Mouse (Mus musculus) stomach, embryonic 16.5 days (tissue): ENCODE results near the gene Pde6d. TPM values are rescaled to one million over a fixed set of nuclear protein-coding genes. Genes with fewer than 3 reads are reported as not detected.

Source experiments
- ATAC-seq: fragments of 200-750 bp; cut with Nextera tagmentation; 2 replicates; pipeline ENCODE4 v1.8.0; 2017; ENCODE audit warnings: moderate number of reproducible peaks, moderate TSS enrichment; ENCODE audit not compliant: insufficient read depth, low FRiP score
- H3K27ac ChIP-seq: fragments of 300-500 bp; sonication (generic); 2 replicates; pipeline ENCODE4 v1.5.1; 2014; ENCODE audit warnings: low read length
- H3K27me3 ChIP-seq: fragments of 300-500 bp; sonication (generic); 2 replicates; pipeline ENCODE4 v1.6.1; 2014; ENCODE audit warnings: low read length, control low read depth, mixed read lengths; ENCODE audit not compliant: control insufficient read depth, insufficient read depth
- H3K36me3 ChIP-seq: fragments of 300-500 bp; sonication (generic); 2 replicates; pipeline ENCODE4 v1.6.1; 2014; ENCODE audit warnings: low read length; ENCODE audit not compliant: control insufficient read depth, insufficient read depth
- H3K4me1 ChIP-seq: fragments of 300-500 bp; sonication (generic); 2 replicates; pipeline ENCODE4 v1.6.1; 2014; ENCODE audit warnings: low read length, control low read depth, mixed read lengths; ENCODE audit not compliant: control insufficient read depth, insufficient read depth
- H3K4me2 ChIP-seq: fragments of 300-500 bp; sonication (generic); 2 replicates; pipeline ENCODE4 v1.6.1; 2014; ENCODE audit warnings: low read depth, low read length, mixed read lengths
- H3K4me3 ChIP-seq: fragments of 300-500 bp; sonication (generic); replicated peaks from 2 replicates; pipeline ENCODE4 v1.5.1; 2014; ENCODE audit warnings: mild to moderate bottlenecking, low read length
- H3K9ac ChIP-seq: fragments of 300-500 bp; sonication (generic); 2 replicates; pipeline ENCODE4 v1.6.1; 2014; ENCODE audit warnings: low read length
- H3K9me3 ChIP-seq: fragments of 300-500 bp; sonication (generic); replicated peaks from 2 replicates; pipeline ENCODE4 v1.6.1; 2016; ENCODE audit warnings: low read length, control low read depth; ENCODE audit not compliant: control insufficient read depth
- WGBS: fragments of 180-500 bp; shearing (Covaris S2); extraction: QIAGEN DNeasy Blood & Tissue Kit; methylation state at CpG from one replicate; pipeline ENCODE4 v1.1.7; 2014; 5-methylcytosine and 5-hydroxymethylcytosine counted together
- polyA plus RNA-seq: library from polyadenylated mRNA; unstranded; fragments of >200 nt; fragmentation: Nextera tagmentation; extraction: Ambion mirVana; gene quantifications from 2 replicates; pipeline ENCODE4 v1.2.1, GENCODE M21; 2015

Gene Pde6d
- polyA plus RNA-seq, 1 experiment from 2014 or later = 42.9 TPM

DNA sequence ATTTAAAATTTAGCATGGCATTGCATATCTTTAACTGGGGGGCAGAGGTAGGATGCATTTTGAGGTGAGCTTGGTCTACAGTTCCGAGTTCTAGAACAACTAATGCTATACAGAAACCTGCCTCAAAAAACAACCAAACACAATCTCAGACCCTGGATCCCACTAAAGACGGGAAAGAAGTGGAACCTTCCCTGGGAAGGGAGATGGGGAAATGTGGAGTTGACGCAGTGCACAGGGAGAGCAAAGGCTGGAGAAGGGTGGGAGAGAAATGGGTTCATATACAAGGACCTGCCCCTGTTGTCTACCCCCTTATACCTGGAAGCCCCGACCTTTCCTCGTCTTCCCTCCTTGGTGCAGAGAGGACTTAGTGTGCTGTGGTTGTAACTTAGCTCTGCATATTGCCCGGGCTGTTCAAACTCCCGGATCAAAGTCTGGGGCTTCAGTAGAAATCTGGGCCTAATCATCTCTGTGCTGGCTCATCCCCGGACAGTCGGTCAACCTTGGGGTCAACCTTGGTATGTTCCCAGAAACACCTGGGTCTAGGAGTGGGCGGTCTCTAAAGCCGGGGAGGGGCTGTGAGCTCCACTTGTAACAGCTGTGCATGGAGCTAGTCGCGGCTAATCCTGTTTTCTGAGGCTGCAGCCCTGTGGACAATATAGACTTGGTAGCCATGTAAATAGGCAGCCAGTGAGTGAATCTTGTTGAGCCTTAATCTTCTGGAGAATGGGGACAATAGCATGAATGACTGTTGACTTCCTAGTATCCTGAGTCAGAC, 50.7 kb downstream of the Pde6d start:
- Histone ChIP-seq H3K27ac (peak overlapping the region; percentile 76), H3K4me2 (0 out of 2 replicates have a peak overlapping the region, but pooled peaks have one; percentile 22), H3K27me3 (no peaks in the 10 kb centered on the region), H3K36me3 (no peaks in the 10 kb centered on the region), H3K9me3 (no peaks in the 10 kb centered on the region), H3K4me1 (peaks cover 18% of the 10 kb centered on the region), H3K9ac (peak overlapping the region; percentile 17; the same call in 1 of the 2 replicates), H3K4me3 (no peak overlapping the region)
- WGBS = 9% methylated on average over 13 of the region's 13 CpGs
- peak; percentile 14; the same call in 1 of the 2 replicates for ATAC-seq

DNA sequence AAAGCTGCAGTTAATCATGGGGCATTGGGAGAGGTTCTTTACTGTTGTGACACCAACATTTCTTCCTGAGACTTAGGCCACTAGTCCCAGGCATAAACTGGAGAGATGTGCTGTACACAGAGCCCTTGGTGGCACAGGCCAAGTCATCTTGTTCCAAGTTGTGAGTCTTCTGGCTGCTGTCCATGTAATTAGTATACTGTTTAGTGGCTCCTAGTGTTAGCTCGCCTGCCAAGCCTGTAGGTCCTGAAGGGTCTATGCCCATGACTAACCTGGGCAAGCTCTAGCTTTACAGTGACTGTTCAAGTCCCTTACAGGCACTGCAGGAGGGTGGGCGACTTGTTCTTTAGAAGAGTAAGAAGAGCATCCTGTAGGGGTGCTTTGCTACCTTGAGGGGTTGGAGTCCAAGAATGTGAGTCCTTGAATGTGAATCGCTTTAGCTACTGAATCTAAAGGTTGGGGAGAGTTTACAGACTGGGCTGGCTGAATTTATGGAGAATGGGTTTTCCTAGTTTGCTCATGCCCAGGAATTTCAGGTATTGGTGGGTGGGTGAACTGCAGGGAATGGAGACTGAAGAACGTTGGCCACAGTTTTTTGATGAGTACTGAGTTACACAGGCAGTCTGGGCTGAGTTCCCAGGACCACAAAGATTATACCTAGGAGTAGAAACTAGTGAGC, 51.4 kb downstream of the Pde6d start:
- Histone ChIP-seq H3K27ac (peak overlapping the region; percentile 76), H3K4me1 (peaks cover 18% of the 10 kb centered on the region), H3K27me3 (no peaks in the 10 kb centered on the region), H3K9me3 (no peaks in the 10 kb centered on the region), H3K4me3 (no peak overlapping the region), H3K9ac (0 out of 2 replicates have a peak overlapping the region, but pooled peaks have one; percentile 17), H3K4me2 (no peak overlapping the region), H3K36me3 (no peaks in the 10 kb centered on the region)
- 23% methylated on average over 4 of the region's 4 CpGs for WGBS
- no peak for ATAC-seq

DNA sequence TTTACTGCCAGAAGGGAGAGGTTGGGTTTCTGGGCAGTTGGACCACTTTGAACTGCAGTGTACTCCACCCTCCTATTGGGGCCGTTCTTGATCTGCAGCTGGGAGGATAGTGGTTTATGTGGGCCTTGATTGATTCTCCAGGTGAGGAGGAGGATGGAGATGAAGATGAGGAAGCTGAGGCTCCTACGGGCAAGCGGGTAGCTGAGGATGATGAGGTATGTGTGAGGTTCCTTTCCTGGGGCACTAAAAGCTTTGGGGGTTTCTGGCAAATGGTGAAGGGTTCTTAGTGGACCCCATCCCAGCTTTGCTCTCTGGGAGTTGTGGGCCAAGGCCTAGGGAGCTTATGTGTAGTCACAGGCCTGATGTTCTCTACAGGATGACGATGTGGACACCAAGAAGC, 52.8 kb downstream of the Pde6d start:
- peak overlapping the region; percentile 97 for H3K4me2 ChIP-seq
- H3K4me3 ChIP-seq = peak overlapping the region; percentile 93
- peaks cover 22% of the 10 kb centered on the region for H3K4me1 ChIP-seq
- no peaks in the 10 kb centered on the region for H3K36me3 ChIP-seq
- 15% methylated on average over 4 of the region's 4 CpGs for WGBS
- ATAC-seq = no peak
- no peaks in the 10 kb centered on the region for H3K27me3 ChIP-seq
- H3K27ac ChIP-seq = peak overlapping the region; percentile 95; the same call in 1 of the 2 replicates
- H3K9ac ChIP-seq = peak overlapping the region; percentile 100
- no peaks in the 10 kb centered on the region for H3K9me3 ChIP-seq

DNA sequence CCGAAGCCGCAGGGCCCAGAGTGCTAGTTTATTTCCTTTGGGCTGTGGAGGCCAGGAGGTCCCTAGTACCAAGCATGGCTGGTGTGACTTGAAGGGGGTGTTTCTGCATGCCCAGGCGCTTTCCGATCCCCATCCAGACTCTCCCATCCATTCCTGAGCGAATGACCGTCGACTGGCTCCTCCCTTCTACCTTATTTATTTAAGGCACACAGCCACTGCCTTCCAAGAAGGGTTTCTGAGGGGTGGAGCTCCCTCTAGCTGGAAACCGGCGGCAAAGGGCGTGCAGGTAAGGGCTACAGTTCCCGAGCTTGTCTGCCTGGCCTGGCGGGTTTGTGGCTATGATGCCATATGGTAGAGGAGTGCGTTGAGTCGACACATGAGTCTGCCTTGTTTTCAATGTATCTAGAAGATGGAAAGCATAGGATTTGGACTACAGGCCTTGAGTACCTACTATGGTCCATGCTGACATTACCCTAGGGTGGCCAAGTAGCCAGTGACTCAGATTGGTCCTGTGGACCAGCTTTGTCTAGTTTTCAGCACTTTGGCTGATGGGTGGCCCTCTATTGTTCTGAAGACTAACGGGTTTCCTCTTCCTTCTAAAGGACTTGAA, 53.8 kb downstream of the Pde6d start:
- no peaks in the 10 kb centered on the region for H3K27me3 ChIP-seq
- peaks cover 31% of the 10 kb centered on the region for H3K4me1 ChIP-seq
- peak overlapping the region; percentile 95 for H3K27ac ChIP-seq
- peak overlapping the region; percentile 93 for H3K4me3 ChIP-seq
- peak overlapping the region; percentile 97 for H3K4me2 ChIP-seq
- no peaks in the 10 kb centered on the region for H3K36me3 ChIP-seq
- no peak for ATAC-seq
- WGBS = 0% methylated on average over 15 of the region's 15 CpGs
- no peaks in the 10 kb centered on the region for H3K9me3 ChIP-seq
- H3K9ac ChIP-seq = peak overlapping the region; percentile 100

DNA sequence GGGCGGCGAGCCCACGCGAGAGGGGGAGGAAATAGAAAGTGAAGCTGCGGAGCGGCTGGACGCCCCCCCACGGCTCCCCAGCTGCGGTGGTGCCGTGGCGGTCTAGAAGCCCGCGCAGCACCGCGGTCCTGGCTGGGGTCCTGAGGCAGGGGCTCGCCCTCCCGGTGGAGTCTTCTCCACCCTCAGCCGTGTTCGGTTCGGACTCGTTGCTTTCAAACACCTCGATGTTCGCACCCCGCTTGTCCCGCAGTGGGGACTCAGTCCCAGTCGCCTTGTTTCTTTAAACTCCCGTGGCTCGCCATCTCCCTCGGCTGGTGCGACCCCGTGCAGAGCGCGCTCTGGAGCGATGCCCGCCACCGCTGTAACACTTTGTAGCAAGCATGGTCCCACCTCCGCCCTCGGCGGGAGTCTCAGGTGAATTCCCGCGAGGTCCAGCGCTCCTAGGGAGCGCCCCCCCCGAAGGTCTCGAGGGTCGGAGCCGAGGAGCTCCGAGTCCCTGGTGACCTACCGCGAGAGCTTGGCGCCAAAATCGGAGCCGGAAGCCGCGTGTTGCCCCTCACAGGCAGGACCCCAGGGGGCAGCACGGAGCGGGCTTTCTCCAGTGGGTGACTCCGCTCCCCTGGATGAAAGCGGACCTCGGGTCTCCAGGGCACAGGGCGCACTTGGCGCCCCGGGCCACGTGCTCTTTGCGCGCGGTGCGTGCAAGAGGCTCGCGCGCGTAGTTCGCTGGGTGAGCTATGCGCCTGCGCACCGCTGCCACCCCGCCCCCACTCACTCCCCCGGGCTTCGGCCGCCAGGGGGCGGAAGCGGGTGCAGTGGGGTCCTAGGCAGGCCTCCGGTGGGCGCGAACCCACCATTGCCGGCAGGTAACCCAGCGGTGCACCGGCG, 54.6 kb downstream of the Pde6d start:
- Histone ChIP-seq H3K4me2 (peak overlapping the region; percentile 97), H3K4me3 (peak overlapping the region; percentile 93), H3K27ac (peak overlapping the region; percentile 95), H3K9ac (peak overlapping the region; percentile 100), H3K4me1 (peaks cover 31% of the 10 kb centered on the region), H3K27me3 (no peaks in the 10 kb centered on the region), H3K36me3 (no peaks in the 10 kb centered on the region), H3K9me3 (no peaks in the 10 kb centered on the region)
- peak; percentile 0; the same call in 1 of the 2 replicates for ATAC-seq
- WGBS = under 1% methylated on average over 89 of the region's 89 CpGs

DNA sequence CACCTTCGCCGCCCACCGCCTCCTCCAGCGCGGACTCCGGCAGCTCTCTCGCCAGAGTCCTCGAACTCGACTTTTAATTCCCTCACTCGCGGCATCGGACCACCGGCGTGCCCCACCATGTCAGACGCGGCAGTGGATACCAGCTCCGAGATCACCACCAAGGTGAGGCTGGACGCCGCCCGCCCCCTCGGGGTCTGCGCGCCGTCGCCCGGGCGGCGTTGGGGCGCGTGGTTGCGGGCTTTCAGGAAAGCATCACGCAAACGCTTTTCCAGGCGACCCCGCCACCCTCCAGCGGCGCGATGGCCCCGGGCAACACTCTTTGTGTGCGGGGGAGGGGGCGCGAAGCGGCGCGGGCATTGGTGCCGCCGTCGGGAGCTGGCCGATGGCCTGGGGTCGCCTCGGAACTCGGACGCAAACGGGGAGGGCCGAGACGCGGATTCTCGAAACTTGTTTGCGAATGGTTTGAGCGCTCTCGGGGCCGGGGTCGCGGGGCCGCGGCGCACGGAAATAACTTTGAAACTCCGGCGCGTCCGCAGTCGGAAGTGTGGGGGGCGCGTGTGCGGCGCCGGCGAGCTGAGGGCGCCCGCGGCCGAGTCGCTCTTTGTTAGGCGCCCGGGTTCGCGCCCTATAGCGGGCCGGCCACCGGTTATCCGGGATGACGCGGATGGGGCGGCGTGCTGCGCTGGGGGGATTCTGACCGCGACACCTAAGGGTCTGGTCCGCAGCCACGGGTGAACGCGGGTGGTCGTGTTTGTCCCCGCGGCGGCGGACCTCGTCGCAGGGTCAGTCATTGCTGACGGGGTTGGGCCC, 55.4 kb downstream of the Pde6d start:
- peak overlapping the region; percentile 93 for H3K4me3 ChIP-seq
- H3K27ac ChIP-seq = peak overlapping the region; percentile 95
- H3K9me3 ChIP-seq = no peaks in the 10 kb centered on the region
- H3K9ac ChIP-seq = peak overlapping the region; percentile 100
- H3K4me1 ChIP-seq = peaks cover 40% of the 10 kb centered on the region
- no peaks in the 10 kb centered on the region for H3K36me3 ChIP-seq
- WGBS = under 1% methylated on average over 106 of the region's 111 CpGs
- H3K4me2 ChIP-seq = peak overlapping the region; percentile 97
- H3K27me3 ChIP-seq = no peaks in the 10 kb centered on the region
- ATAC-seq = no peak

DNA sequence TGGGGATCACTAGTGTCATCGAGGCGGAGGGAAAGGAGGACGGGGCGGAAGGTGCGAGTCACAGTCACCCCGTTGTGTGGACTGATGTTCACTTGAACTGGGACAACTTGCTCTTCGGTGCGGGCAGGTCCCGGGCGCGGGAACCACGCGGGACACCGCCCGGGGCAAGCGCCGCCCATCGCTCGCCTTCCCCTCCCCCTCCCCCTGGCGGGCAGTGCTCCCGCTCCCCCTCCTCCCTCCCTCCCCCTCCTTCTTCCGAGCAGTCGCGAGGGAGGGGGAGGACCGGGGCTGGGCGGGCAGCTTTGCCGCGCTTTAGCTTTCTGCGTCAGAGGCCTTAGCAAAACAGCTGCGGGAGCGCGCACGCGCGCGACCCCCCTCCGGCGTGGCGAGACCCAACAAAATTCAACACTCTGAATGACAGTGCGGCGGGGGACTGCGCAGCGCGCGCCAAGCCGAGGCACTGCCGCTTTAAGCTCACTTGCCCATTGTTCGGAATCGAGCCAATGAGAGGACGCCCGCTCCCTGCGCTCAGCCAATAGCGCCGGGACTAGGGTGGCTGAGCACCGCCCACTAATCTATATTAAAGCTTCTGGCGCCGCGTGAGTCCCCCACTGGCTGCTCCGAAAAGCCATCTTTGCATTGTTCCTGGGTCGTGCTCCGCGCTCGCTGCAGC, 56.2 kb downstream of the Pde6d start, which contains the start of gene Ptma:
Ptma (plus strand) TSS at position 611 of the 673 bp plus-strand sequence.
- Histone ChIP-seq H3K4me2 (peak within 1 kb of the TSS; percentile 97), H3K9ac (peak within 1 kb of the TSS; percentile 100), H3K4me3 (peak within 1 kb of the TSS; percentile 93), H3K9me3 (no peaks in the 10 kb centered on the region), H3K4me1 (peaks cover 42% of the 10 kb centered on the region), H3K36me3 (no peaks in the 10 kb centered on the region), H3K27me3 (no peaks in the 10 kb centered on the region), H3K27ac (peak within 1 kb of the TSS; percentile 100)
- WGBS = under 1% methylated on average over 59 of the region's 63 CpGs
- peak; percentile 94 for ATAC-seq
